Mouse (Mus musculus): Measurements from ENCODE around the gene Rcor2. TPM values are rescaled to one million over a fixed set of nuclear protein-coding genes. Genes with fewer than 3 reads are reported as not detected.

Rcor2 gene
- polyA plus RNA-seq, 2 experiments from 2014 or later = 0.42 TPM; not detected in 1

GRCm38 (mm10) chr19:7294098-7294876 is 27.2 kb downstream of the Rcor2 start:
- ATAC-seq = peak; percentile 55

DNA sequence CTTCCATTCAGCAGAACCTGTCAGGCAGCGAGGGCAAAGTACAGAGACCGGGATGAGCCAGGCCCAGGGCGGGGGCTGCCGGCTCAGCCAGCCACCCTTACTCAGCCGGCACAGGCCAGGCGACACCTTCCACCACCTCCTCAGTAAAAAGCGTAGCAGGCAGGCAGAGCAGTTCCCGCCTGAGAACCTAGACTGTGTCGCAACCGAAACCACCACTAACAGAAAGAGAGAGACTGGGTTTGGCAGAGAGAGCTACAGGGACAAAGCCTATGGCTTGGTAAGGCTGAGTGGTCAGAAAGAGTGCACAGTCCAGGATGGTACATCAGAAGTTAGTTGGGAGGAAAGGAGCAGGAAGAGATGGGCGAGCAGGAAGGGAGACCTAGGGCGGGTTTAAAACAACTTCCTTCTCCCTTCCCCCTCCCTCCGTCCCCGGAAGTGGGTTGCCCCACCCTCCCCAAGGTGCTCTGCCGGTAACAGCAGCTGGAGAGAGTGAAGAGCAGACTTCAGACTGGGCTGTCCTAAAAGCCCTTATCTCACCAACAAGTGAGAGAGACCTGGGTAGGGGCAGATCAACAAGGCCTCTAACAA is 28.0 kb downstream of the Rcor2 start:
- peak; percentile 91 for ATAC-seq

- ATAC-seq = no peak
These were observed 28.8 kb downstream of the Rcor2 start for GRCm38 (mm10) chr19:7295959-7296358.

- ATAC-seq = no peak
These were observed 31.9 kb downstream of the Rcor2 start for GRCm38 (mm10) chr19:7299052-7299451.

DNA sequence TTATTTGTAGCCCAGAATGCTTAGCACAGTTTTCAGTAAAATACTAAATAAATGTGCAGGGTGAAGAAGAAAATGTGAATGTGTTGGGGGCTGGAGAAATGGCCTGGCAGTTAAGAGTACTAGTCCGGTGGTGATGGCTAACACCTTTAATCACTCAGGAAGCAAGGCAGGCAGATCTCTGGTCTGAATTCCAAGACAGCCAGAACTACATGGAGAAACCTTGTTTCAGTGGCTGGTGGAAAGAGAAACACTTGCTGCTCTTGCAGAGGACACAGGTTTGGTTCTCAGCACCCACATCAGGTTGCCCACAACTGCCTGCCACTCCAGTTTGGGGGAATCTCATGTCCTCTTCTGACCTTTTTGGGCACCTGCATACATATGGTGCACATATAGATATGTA is 33.0 kb downstream of the Rcor2 start:
- ATAC-seq = no peak

- ATAC-seq = no peak
These were observed 34.7 kb downstream of the Rcor2 start for GRCm38 (mm10) chr19:7301647-7302492.

- no peak for ATAC-seq
These were observed 35.3 kb downstream of the Rcor2 start for GRCm38 (mm10) chr19:7302493-7302797.

DNA sequence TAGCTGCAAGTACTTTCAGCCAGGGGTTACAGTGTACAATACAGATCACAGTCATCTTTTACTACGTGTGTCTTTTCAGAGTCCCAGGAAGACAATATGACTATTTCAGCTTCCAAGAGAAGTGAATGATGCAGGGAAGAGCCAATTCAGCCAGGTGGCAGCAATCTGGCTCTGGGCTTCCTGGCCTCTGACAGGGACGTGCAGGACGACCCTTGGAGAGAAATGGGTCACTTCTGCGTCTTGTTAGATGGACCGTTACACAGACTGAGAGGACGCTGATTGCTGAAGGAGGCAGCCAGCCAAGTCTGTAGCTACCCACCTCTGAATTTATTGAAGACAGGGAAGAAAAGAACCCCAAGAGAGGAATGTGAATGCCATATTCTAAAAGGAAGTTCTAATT is 36.7 kb downstream of the Rcor2 start:
- ATAC-seq = no peak

DNA sequence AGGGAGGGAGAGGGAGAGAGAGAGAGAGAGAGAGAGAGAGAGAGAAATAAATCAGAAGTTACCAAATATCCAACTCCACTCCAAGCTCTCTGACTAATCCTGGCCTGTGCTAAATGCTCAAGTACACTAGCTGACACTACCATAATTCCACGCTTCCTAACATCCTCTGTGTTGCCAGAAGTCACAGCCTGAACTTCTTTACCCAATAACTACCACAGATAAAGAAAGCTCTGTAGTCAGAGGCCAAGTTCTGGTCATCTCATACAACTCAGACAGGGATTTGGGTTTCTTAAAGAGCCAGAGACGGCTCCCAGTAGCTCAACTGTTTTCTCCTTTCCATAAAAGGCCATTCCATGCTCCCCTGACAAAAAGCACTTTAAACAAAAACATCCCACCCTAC is 37.7 kb downstream of the Rcor2 start:
- no peak for ATAC-seq

DNA sequence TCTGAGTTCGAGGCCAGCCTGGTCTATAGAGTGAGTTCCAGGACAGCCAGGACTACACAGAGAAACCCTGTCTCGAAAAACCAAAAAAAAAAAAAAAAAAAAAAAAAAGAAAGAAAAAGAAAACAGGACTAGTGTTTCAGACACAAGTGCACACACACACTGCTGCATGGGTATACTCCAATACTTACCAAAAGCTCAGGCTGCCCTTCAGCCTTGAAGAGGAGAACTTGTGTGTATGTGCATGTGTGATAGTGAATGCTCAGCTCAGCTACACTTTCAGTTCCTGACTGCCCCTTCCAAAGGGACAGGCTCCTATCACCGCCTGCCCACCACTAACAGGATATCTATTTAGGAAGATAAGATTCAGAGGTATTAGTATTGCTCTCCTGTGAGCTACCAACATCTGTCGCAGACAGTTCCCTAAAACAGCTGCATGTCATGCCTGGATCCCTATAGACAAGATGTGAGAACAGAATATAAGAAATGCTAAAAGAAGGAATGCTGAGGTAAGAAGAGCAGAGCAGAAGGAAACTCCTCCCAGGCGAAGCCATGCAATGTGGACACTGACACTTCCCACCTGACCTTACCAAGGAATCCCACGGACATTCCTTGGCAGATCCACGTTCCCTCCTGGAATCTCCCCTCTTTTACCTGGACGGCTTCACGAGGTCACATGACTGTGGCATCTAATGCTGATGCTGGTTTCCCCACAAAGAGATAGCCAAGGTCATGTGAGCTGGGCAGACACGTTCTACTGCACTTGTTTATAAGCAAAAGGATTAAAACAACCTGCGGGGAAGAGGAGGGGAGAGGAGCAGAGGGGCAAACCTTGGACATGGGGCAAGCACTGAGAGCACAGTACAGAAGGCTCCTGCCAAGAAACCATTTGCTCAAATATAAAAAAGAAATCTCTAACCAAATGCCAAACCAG is 38.5 kb downstream of the Rcor2 start:
- ATAC-seq = no peak

- ATAC-seq = no peak
These were observed 39.8 kb downstream of the Rcor2 start for GRCm38 (mm10) chr19:7306968-7307367.

DNA sequence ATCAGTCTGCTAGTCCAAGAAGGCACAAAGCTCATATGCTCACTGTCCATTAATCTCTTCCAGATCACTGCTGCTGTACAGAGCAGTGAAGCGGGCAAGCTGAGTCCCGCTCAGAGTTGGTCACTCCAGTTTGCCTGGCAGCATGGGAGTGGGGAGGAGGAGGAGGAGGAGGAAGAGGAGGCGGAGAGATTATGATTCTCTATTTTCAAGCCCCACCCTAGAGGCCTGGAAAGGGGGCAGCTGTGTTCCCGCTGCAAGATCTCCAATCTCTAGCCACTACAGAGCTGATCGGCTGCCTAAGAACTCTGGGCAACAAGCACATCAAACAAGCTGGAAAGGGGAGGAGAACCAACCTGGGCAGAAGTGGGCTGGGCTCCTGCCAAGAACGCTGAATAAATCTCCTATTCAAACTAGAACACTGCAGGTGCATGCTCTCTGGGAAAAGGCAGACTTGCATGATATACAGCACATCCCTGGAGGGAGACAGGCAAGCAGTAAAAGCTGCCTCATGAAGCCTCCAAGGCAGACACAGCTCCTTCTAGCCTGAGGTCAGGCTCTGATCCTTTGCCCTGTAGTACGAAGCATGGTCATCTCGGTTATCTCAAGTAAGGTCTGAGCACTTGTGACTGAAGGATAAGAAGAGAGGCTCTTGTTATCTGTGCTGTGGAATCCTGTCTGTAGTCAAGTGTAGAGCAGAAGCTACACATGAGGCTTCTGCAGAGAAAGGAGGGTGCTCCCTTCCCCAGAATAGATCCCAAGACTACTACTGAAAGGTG is 41.1 kb downstream of the Rcor2 start:
- ATAC-seq = no peak

GRCm38 (mm10) chr19:7309738-7310330 is 42.7 kb downstream of the Rcor2 start:
- ATAC-seq = no peak

DNA sequence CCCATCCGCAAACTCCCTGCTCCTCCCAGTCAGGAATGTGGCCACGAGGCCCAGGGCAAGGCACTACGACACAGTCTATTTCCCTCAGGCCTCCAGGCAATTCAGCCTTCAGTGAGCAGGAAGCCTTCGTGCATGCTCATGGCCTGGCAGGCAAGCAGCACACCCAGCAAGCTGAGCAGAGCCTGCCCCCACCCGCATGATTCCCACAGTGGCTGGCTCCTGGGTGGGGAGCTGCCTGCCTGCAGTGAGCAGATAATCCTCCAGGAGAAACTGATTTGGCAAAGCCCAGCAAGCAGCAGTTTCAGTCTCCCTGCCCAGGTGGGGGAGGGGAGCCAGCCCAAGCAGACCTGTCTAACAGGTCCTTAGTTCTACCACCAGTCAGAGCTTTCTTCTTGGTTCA is 43.6 kb downstream of the Rcor2 start:
- ATAC-seq = no peak

DNA sequence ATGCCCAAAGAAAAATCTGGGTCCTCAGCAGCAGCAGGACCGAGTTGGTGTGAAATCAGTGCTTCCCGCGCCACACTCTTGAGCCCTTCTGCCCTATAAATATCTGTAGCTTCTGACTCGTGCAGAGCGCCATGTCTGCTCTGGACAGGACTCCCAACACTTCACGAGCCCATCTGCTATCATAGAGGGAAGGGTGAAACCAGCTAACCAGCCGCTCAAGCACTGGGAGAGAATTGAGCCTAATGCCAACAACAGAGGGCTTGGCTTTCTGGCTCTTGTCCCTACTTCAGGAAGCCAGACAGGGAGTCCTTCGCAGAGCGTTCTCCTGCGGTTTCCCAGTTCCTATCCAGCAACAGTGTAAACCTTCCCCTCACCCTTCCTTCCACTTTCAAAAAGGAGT is 44.2 kb downstream of the Rcor2 start:
- no peak for ATAC-seq

GRCm38 (mm10) chr19:7313660-7314059 is 46.5 kb downstream of the Rcor2 start:
- no peak for ATAC-seq

GRCm38 (mm10) chr19:7314976-7315586 is 48.0 kb downstream of the Rcor2 start:
- ATAC-seq = no peak

DNA sequence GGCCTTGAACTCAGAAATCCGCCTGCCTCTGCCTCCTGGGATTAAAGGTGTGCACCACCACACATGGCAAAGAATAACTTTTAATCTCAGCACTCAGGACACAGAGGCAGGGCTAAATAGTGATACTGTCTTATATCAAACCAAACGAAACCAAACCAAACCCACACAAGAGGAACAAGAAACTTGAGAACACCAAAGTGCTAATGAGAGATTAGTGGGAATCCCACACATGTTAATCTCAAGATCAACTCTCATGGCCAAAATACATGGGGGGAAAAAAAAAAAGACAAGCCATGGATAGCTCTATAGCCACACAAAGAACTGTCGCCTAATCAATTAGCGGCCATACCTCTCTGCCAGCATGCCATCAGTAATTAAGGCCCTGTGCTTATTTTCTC is 48.5 kb downstream of the Rcor2 start:
- no peak for ATAC-seq

DNA sequence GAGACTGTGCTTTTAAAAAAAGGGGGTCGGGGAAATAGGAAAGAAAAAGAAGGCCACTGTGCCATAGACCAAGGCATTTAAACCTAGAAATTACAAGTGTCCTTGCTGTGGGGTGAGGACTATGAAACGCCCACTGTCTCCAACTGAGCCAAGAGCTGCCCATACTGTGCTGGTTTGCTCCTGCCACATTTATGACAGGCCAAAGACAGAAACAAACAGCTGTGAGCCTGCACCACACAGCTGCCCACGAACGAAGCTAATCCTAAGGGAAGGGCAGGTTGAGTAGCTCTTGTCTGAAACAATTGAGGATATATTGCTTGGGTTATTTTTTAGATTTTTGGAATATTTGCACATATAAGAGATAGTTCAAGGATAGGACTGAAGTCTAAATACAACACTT is 49.7 kb downstream of the Rcor2 start:
- ATAC-seq = no peak

DNA sequence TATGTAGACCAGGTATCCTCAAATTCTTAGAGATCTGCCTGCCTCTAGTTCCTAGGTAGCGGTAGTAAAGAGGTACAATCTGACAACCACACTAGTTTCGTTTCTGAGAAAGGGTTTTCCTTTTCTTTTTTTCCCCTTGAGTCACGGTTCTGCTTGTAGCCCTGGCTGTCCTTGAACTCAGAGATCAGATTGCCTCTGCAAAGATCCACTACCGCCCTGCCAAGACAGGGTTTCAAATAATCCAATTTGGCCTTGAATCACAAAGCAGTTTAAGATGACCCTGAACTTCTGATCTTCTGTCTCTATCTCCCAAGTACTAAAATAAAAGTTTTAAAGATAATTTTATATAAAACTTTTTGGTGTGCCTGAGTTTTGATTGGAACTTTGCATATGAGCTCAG is 50.6 kb downstream of the Rcor2 start:
- ATAC-seq = no peak

DNA sequence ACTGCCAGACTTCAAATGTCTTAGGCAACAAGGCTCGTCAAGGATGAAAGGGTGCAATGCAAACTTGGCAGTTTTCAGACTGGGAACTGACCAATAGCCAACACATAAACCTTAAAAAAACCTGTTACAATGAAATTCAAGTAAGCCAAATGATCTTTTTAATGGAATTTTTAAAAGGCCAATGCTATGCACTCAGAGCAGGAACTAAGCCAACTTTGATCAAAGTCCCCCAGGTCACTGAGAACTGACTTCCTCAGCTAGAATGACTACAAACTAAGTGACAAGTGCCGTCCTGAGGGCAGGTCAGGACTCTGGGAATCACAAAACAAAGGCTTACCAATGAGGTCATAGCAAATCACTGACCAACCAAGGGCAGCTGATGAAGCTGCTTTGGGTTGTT is 53.1 kb downstream of the Rcor2 start:
- no peak for ATAC-seq
